Mouse (Mus musculus): ENCODE results near the gene Col15a1. TPM values are rescaled to one million over a fixed set of nuclear protein-coding genes. Genes with fewer than 3 reads are reported as not detected.

Col15a1 gene
- polyA plus RNA-seq, 1 experiment, result 37.1 TPM

DNA sequence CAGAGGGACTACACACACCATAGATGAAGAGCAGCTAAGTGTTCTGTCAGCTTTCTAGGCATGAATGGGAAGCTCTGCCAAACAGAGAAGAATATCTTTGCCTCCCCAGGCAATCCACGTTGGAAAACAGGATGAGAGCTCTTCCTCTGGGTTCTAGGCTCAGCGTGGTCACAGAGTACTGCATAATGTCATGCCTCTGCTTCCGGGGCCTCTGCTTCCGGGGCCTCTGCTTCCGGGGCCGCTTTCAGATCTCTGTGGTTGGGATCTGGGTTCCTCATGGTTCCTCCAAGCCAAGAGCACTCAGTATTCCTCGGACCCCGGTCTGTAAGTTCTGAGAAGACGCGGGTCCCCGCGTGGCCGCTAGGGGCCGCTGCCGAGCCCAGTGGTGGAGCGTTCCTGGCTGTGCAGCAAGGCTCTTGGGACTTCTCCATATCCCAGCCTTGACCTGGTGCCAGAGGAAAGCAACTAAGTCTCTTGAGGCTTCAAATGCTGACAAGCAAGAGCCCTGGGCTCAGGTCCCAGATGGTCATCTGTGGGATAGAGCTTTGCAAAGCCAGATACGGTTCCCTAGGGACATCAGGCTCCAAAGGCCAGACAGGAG lies 26.8 kb downstream of the Col15a1 start:
- Histone ChIP-seq H3K4me3 (ENCODE audit: control insufficient read depth, insufficient read depth, low read length) (no peak overlapping the region), H3K36me3 (ENCODE audit: control insufficient read depth, insufficient read depth, low read length) (no peaks in the 10 kb centered on the region), H3K27ac (ENCODE audit: control insufficient read depth, insufficient read depth, low read length) (no peak overlapping the region), H3K27me3 (ENCODE audit: control insufficient read depth, insufficient read depth, low read length) (no peaks in the 10 kb centered on the region), H3K4me1 (replicated peaks; ENCODE audit: control insufficient read depth, insufficient read depth, low read length) (peaks cover 8% of the 10 kb centered on the region)
- DNase-seq, result peak; percentile 75
- no peak for TF ChIP-seq POLR2A (IDR thresholded peaks at IDR 0.05; ENCODE audit: control insufficient read depth, extremely low read depth, insufficient read depth, low read length, poor library complexity)
- TF ChIP-seq CTCF (IDR thresholded peaks at IDR 0.05; ENCODE audit: borderline replicate concordance, control insufficient read depth, extremely low read depth, insufficient read depth, low read length, poor library complexity), result peak; percentile 99
- WGBS, result 14% methylated on average over 17 of the region's 17 CpGs

DNA sequence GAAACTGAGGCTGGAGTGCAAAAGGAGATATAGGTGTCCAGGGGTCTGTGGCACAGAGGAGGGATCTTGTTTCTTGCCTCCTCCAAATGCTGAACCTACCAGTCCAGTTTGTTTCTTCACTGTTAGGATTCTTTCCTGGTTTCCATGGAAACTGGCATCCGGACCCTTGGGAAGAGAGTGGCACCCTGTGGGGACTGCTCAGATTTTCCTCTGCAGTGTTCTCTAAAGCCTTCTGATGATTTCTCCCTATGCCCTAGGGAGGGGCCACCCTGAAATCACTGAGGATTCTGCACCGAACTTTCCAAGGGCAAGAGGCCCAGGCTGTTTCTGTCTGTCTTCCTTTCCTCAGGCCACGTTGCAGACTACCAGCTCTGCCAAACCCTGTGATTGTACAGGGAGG lies 27.4 kb downstream of the Col15a1 start:
- H3K27ac ChIP-seq (ENCODE audit: control insufficient read depth, insufficient read depth, low read length), result no peak overlapping the region
- no peak for TF ChIP-seq CTCF (IDR thresholded peaks at IDR 0.05; ENCODE audit: borderline replicate concordance, control insufficient read depth, extremely low read depth, insufficient read depth, low read length, poor library complexity)
- no peak for TF ChIP-seq POLR2A (IDR thresholded peaks at IDR 0.05; ENCODE audit: control insufficient read depth, extremely low read depth, insufficient read depth, low read length, poor library complexity)
- H3K4me3 ChIP-seq (ENCODE audit: control insufficient read depth, insufficient read depth, low read length), result no peak overlapping the region
- H3K27me3 ChIP-seq (ENCODE audit: control insufficient read depth, insufficient read depth, low read length), result no peaks in the 10 kb centered on the region
- H3K4me1 ChIP-seq (replicated peaks; ENCODE audit: control insufficient read depth, insufficient read depth, low read length), result peaks cover 8% of the 10 kb centered on the region
- no peak for DNase-seq
- 83% methylated on average over 3 of the region's 3 CpGs for WGBS
- H3K36me3 ChIP-seq (ENCODE audit: control insufficient read depth, insufficient read depth, low read length), result no peaks in the 10 kb centered on the region

DNA sequence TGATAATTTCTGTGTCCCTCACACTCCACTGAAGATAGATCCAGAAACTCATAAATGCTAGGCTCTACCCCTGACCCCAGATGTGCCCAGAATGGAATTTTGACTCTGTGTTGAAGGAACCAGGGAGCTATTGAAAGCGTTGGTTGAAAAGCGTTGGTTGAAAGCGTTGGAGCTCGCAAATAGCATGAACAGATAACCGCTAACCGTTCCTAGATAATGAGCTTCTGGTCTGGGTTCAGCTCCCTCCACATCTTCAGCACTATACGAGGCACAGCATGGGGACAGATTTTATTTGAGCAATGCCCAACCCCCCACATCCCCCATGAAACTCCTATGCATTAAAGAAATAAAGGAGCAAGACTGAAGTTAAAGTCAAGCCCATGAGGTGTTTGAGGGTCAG lies 28.1 kb downstream of the Col15a1 start:
- WGBS, result 97% methylated on average over 7 of the region's 7 CpGs
- Histone ChIP-seq H3K27me3 (ENCODE audit: control insufficient read depth, insufficient read depth, low read length) (no peaks in the 10 kb centered on the region), H3K27ac (ENCODE audit: control insufficient read depth, insufficient read depth, low read length) (no peak overlapping the region), H3K4me3 (ENCODE audit: control insufficient read depth, insufficient read depth, low read length) (no peak overlapping the region), H3K4me1 (replicated peaks; ENCODE audit: control insufficient read depth, insufficient read depth, low read length) (peaks cover 8% of the 10 kb centered on the region), H3K36me3 (ENCODE audit: control insufficient read depth, insufficient read depth, low read length) (no peaks in the 10 kb centered on the region)
- TF ChIP-seq CTCF (IDR thresholded peaks at IDR 0.05; ENCODE audit: borderline replicate concordance, control insufficient read depth, extremely low read depth, insufficient read depth, low read length, poor library complexity) (no peak), POLR2A (IDR thresholded peaks at IDR 0.05; ENCODE audit: control insufficient read depth, extremely low read depth, insufficient read depth, low read length, poor library complexity) (no peak)
- no peak for DNase-seq

DNA sequence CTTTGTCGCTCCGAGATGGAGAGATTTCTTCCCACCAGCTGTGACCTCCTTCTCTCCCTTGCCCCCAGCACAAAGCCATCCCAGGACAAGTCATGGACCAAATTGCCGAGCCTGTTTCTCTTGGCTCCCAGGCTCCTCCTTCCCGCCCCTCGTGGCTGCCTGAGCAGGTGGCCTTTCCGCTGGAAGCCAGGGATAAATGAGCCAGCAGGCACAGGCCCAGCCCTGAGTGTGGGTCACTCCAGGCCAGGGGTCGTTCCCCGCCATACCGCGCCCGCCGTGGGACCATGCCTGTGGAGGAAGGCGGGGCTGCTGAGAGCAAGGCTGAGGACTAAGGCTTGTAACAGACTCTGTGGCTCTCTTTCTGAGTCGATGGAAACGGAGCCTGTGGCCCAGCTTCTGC lies 29.3 kb downstream of the Col15a1 start:
- Histone ChIP-seq H3K4me3 (ENCODE audit: control insufficient read depth, insufficient read depth, low read length) (no peak overlapping the region), H3K27ac (ENCODE audit: control insufficient read depth, insufficient read depth, low read length) (no peak overlapping the region), H3K4me1 (replicated peaks; ENCODE audit: control insufficient read depth, insufficient read depth, low read length) (peaks cover 8% of the 10 kb centered on the region), H3K36me3 (ENCODE audit: control insufficient read depth, insufficient read depth, low read length) (no peaks in the 10 kb centered on the region), H3K27me3 (ENCODE audit: control insufficient read depth, insufficient read depth, low read length) (no peaks in the 10 kb centered on the region)
- WGBS, result 82% methylated on average over 15 of the region's 15 CpGs
- DNase-seq, result no peak
- TF ChIP-seq POLR2A (IDR thresholded peaks at IDR 0.05; ENCODE audit: control insufficient read depth, extremely low read depth, insufficient read depth, low read length, poor library complexity) (no peak), CTCF (IDR thresholded peaks at IDR 0.05; ENCODE audit: borderline replicate concordance, control insufficient read depth, extremely low read depth, insufficient read depth, low read length, poor library complexity) (no peak)

DNA sequence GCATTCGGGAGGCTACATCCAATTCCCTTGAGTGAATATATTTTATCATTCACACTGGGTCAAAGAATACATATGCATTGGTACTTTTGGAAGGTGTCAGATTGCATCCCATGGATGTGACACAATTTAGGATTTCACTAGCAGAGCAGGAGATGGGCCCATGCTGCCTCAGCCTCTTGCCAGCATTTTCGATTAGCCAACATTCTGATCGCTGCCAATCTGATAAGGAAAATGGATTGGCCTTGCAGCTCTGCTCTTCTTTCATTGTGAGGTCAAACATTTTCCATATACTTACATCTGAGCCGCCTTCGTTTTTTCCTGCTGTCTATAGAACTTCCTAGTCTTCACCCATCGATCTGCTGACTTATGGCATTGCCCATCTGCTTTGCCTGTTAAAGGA lies 31.2 kb downstream of the Col15a1 start:
- Histone ChIP-seq H3K27ac (ENCODE audit: control insufficient read depth, insufficient read depth, low read length) (no peak overlapping the region), H3K4me3 (ENCODE audit: control insufficient read depth, insufficient read depth, low read length) (no peak overlapping the region), H3K4me1 (replicated peaks; ENCODE audit: control insufficient read depth, insufficient read depth, low read length) (peaks cover 8% of the 10 kb centered on the region), H3K27me3 (ENCODE audit: control insufficient read depth, insufficient read depth, low read length) (no peaks in the 10 kb centered on the region), H3K36me3 (ENCODE audit: control insufficient read depth, insufficient read depth, low read length) (no peaks in the 10 kb centered on the region)
- TF ChIP-seq POLR2A (IDR thresholded peaks at IDR 0.05; ENCODE audit: control insufficient read depth, extremely low read depth, insufficient read depth, low read length, poor library complexity) (no peak), CTCF (IDR thresholded peaks at IDR 0.05; ENCODE audit: borderline replicate concordance, control insufficient read depth, extremely low read depth, insufficient read depth, low read length, poor library complexity) (no peak)
- WGBS, result 93% methylated on average over 6 of the region's 6 CpGs
- DNase-seq, result no peak

DNA sequence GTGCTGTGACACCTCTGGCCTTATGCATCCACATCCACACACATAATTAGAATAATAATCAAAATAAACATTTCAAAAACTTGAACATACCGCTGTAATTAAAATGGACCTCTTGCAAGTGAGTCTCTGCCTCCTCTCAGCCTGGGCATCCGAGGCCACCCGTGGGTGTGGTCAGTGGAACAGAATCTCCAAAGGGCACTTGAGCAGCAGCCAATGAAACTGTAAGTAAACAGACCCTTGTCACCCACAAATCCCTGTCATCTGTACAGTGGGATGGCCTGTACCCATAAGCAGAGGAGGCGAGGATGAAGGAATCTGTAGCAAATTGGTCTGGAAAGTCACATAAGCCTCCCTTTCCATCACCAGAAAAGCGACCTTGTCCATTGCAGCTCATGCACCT lies 32.9 kb downstream of the Col15a1 start:
- TF ChIP-seq CTCF (IDR thresholded peaks at IDR 0.05; ENCODE audit: borderline replicate concordance, control insufficient read depth, extremely low read depth, insufficient read depth, low read length, poor library complexity), result no peak
- TF ChIP-seq POLR2A (IDR thresholded peaks at IDR 0.05; ENCODE audit: control insufficient read depth, extremely low read depth, insufficient read depth, low read length, poor library complexity), result no peak
- no peaks in the 10 kb centered on the region for H3K27me3 ChIP-seq (ENCODE audit: control insufficient read depth, insufficient read depth, low read length)
- no peak for DNase-seq
- no peak overlapping the region for H3K4me3 ChIP-seq (ENCODE audit: control insufficient read depth, insufficient read depth, low read length)
- H3K27ac ChIP-seq (ENCODE audit: control insufficient read depth, insufficient read depth, low read length), result no peak overlapping the region
- WGBS, result 91% methylated on average over 5 of the region's 5 CpGs
- H3K36me3 ChIP-seq (ENCODE audit: control insufficient read depth, insufficient read depth, low read length), result no peaks in the 10 kb centered on the region
- no peaks in the 10 kb centered on the region for H3K4me1 ChIP-seq (replicated peaks; ENCODE audit: control insufficient read depth, insufficient read depth, low read length)

DNA sequence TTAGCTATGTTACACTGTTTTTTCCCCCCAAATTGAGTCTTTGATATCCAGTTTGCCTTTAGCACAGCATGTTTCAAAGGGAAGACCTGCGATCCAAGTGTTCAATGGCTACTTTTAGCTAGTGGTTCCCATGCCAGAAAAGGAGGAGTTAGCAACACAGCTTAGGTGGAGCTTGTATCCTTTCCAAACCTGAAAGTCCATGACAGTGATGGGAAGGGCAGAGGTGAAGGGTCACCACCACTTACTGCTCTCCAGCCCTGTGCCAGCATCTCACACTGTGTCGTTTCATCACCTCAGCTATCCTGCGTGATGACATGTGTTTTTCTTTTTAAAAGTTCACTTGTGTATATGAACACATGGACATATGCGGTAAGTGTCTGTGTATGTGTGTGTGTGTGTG lies 34.2 kb downstream of the Col15a1 start:
- Histone ChIP-seq H3K4me1 (replicated peaks; ENCODE audit: control insufficient read depth, insufficient read depth, low read length) (peaks cover 3% of the 10 kb centered on the region), H3K27me3 (ENCODE audit: control insufficient read depth, insufficient read depth, low read length) (no peaks in the 10 kb centered on the region), H3K4me3 (ENCODE audit: control insufficient read depth, insufficient read depth, low read length) (no peak overlapping the region), H3K27ac (ENCODE audit: control insufficient read depth, insufficient read depth, low read length) (no peak overlapping the region), H3K36me3 (ENCODE audit: control insufficient read depth, insufficient read depth, low read length) (no peaks in the 10 kb centered on the region)
- no peak for DNase-seq
- 95% methylated on average over 4 of the region's 4 CpGs for WGBS
- TF ChIP-seq POLR2A (IDR thresholded peaks at IDR 0.05; ENCODE audit: control insufficient read depth, extremely low read depth, insufficient read depth, low read length, poor library complexity) (no peak), CTCF (IDR thresholded peaks at IDR 0.05; ENCODE audit: borderline replicate concordance, control insufficient read depth, extremely low read depth, insufficient read depth, low read length, poor library complexity) (no peak)
